Mouse (Mus musculus) neural tube, embryonic 13.5 days (tissue): Measurements from ENCODE around the gene Gm44790. TPM values are rescaled to one million over a fixed set of nuclear protein-coding genes. Genes with fewer than 3 reads are reported as not detected.

Experiments used
- ATAC-seq: fragments of 200-750 bp; cut with Nextera tagmentation; 2 replicates; pipeline ENCODE4 v1.8.0; 2017; ENCODE audit warnings: low read depth, mild to moderate bottlenecking, moderate TSS enrichment, moderate library complexity
- H3K27ac ChIP-seq: fragments of 300-500 bp; sonication (generic); replicated peaks from 2 replicates; pipeline ENCODE4 v1.5.1; 2015; ENCODE audit warnings: moderate library complexity, mild to moderate bottlenecking, inconsistent platforms
- H3K27me3 ChIP-seq: fragments of 300-500 bp; sonication (generic); 2 replicates; pipeline ENCODE4 v1.6.1; 2015; ENCODE audit warnings: mild to moderate bottlenecking, inconsistent platforms
- H3K36me3 ChIP-seq: fragments of 300-500 bp; sonication (generic); 2 replicates; pipeline ENCODE4 v1.6.1; 2015; ENCODE audit warnings: mild to moderate bottlenecking, inconsistent platforms
- H3K4me1 ChIP-seq: fragments of 300-500 bp; sonication (generic); replicated peaks from 2 replicates; pipeline ENCODE4 v1.6.1; 2015; ENCODE audit warnings: inconsistent platforms
- H3K4me2 ChIP-seq: fragments of 300-500 bp; sonication (generic); 2 replicates; pipeline ENCODE4 v1.6.1; 2015; ENCODE audit warnings: inconsistent platforms, mild to moderate bottlenecking, moderate library complexity
- H3K4me3 ChIP-seq: fragments of 300-500 bp; sonication (generic); 2 replicates; pipeline ENCODE4 v1.5.1; 2015; ENCODE audit warnings: mild to moderate bottlenecking, inconsistent platforms
- H3K9ac ChIP-seq: fragments of 300-500 bp; sonication (generic); 2 replicates; pipeline ENCODE4 v1.6.1; 2015; ENCODE audit warnings: moderate library complexity, mild to moderate bottlenecking, inconsistent platforms
- H3K9me3 ChIP-seq: fragments of 300-500 bp; sonication (generic); 2 replicates; pipeline ENCODE4 v1.6.1; 2016; ENCODE audit warnings: inconsistent platforms
- WGBS: fragments of 180-500 bp; shearing (Covaris S2); methylation state at CpG from one replicate; pipeline ENCODE4 v1.1.7; 2015; 5-methylcytosine and 5-hydroxymethylcytosine counted together
- polyA plus RNA-seq: library from polyadenylated mRNA; unstranded; fragments of >200 nt; fragmentation: Nextera tagmentation; extraction: Ambion mirVana; gene quantifications from 2 replicates; pipeline ENCODE4 v1.2.1, GENCODE M21; 2015

Gene Gm44790
- polyA plus RNA-seq, 1 experiment from 2014 or later = 0.50 TPM

- H3K27ac ChIP-seq = no peak overlapping the region
- no peaks in the 10 kb centered on the region for H3K4me1 ChIP-seq
- H3K36me3 ChIP-seq = peaks cover 69% of the 10 kb centered on the region
- no peak overlapping the region for H3K4me2 ChIP-seq
- H3K27me3 ChIP-seq = no peaks in the 10 kb centered on the region
- 92% methylated on average over 1 of the region's 1 CpGs for WGBS
- no peaks in the 10 kb centered on the region for H3K9me3 ChIP-seq
- no peak overlapping the region for H3K4me3 ChIP-seq
- no peak overlapping the region for H3K9ac ChIP-seq
- ATAC-seq = no peak
Observed at GRCm38 (mm10) chr6:86446927-86447568, 20.6 kb downstream of the Gm44790 start.

DNA sequence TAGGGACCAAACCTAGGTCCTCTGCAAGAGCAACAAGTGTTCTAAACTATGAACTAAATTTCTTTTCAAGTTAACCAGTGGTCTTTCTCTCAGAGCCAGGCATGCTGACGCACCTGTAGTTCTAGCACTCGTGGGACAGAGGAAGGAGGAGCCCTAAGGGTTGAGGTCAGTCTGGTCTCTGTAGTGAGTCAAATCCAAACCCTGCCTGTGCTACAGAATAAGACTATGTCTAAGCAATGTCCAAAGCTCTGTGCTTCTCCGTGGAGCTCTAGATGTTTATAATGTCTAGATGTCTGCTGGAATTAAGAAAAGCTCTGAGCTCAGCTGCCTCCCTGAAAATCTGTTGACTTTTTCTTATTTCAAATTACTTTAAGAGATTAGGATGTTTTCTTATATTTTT lies 30.3 kb downstream of the Gm44790 start:
- H3K36me3 ChIP-seq = peaks cover 83% of the 10 kb centered on the region
- 88% methylated on average over 3 of the region's 3 CpGs for WGBS

GRCm38 (mm10) chr6:86463079-86463478 lies 36.6 kb downstream of the Gm44790 start:
- no peak overlapping the region for H3K4me2 ChIP-seq
- WGBS = 93% methylated on average over 3 of the region's 3 CpGs
- no peak for ATAC-seq
- no peaks in the 10 kb centered on the region for H3K9me3 ChIP-seq
- peaks cover 89% of the 10 kb centered on the region for H3K36me3 ChIP-seq
- H3K9ac ChIP-seq = no peak overlapping the region
- no peak overlapping the region for H3K4me3 ChIP-seq
- H3K27me3 ChIP-seq = no peaks in the 10 kb centered on the region
- H3K27ac ChIP-seq = no peak overlapping the region
- no peaks in the 10 kb centered on the region for H3K4me1 ChIP-seq

More for the DNA sequence above, 30.3 kb downstream of the Gm44790 start:
- no peak for ATAC-seq
- Histone ChIP-seq H3K4me2 (no peak overlapping the region), H3K27me3 (no peaks in the 10 kb centered on the region), H3K9me3 (no peaks in the 10 kb centered on the region), H3K9ac (no peak overlapping the region), H3K4me1 (no peaks in the 10 kb centered on the region), H3K27ac (no peak overlapping the region), H3K4me3 (no peak overlapping the region)

DNA sequence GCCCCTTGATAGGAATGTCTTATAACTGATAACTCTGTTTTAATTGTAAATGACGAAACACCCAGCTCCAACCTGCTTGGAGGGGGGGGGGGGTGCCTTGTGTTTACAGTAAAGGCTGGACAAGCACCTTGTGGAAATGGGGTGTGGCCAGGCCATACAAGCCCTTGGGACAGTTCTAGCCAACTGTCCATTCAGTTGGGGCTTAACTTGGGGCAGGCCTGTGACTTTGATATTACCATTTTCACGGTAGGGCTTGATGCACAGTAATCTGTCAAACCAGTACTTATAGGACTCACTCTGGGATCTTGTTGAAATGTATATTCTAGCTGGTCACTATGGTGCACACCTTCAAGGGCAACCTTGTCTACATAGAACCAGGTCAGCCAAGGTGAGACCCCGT lies 44.9 kb downstream of the Gm44790 start:
- WGBS = 90% methylated on average over 3 of the region's 3 CpGs
- H3K27me3 ChIP-seq = no peaks in the 10 kb centered on the region
- peak overlapping the region; percentile 40 for H3K4me3 ChIP-seq
- H3K36me3 ChIP-seq = peaks cover 31% of the 10 kb centered on the region
- H3K9ac ChIP-seq = peak overlapping the region; percentile 80
- H3K27ac ChIP-seq = peak overlapping the region; percentile 97
- ATAC-seq = no peak
- H3K9me3 ChIP-seq = no peaks in the 10 kb centered on the region
- peak overlapping the region; percentile 76 for H3K4me2 ChIP-seq
- H3K4me1 ChIP-seq = peaks cover 19% of the 10 kb centered on the region

DNA sequence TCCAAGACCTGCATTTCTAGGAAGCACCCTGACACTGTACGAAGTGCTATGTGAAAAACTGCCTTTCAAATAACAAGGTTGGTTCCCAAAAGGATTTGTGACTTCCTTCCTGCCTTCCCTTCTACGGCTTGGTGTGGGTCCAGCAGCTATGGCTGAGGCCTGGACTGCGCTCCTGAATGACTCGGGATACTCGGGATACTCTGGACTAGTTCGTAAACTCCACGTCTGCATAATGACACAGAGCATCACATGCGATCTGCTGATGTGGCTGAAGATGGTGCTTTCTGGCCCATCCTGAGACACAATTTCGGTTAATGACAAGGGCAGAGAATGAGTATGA lies 45.3 kb downstream of the Gm44790 start:
- Histone ChIP-seq H3K4me1 (peaks cover 19% of the 10 kb centered on the region), H3K4me2 (peak overlapping the region; percentile 76), H3K9me3 (no peaks in the 10 kb centered on the region), H3K27ac (peak overlapping the region; percentile 97), H3K9ac (peak overlapping the region; percentile 80), H3K27me3 (no peaks in the 10 kb centered on the region), H3K36me3 (peaks cover 28% of the 10 kb centered on the region), H3K4me3 (peak overlapping the region; percentile 40)
- peak; percentile 51; the same call in 1 of the 2 replicates for ATAC-seq
- 25% methylated on average over 9 of the region's 9 CpGs for WGBS

GRCm38 (mm10) chr6:86472100-86472955 lies 45.9 kb downstream of the Gm44790 start:
- ATAC-seq = peak; percentile 96
- under 1% methylated on average over 55 of the region's 56 CpGs for WGBS

DNA sequence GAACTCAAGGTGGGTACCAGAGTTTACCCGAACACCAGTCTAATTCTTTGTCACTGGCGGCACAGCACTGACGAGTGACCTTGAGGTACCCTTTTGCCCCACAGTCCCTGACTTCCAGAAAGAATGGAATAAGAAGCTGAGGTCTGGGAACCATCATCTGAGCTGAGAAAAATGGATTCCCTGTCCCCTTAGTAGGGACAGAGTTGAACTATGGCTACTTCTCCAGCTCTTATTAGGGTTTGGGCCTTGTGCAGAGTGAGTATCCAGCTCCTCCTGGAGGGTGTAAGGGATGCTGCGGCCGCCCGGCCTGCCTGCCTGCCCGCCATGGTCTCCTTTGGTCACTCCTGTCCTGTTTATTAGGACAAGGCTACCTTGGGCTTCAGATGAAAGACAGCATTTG lies 46.6 kb downstream of the Gm44790 start:
- H3K4me1 ChIP-seq = peaks cover 21% of the 10 kb centered on the region
- ATAC-seq = peak; percentile 2; the same call in 1 of the 2 replicates
- WGBS = 52% methylated on average over 7 of the region's 7 CpGs

More at GRCm38 (mm10) chr6:86472100-86472955, 45.9 kb downstream of the Gm44790 start:
- Histone ChIP-seq H3K4me1 (peaks cover 19% of the 10 kb centered on the region), H3K27me3 (no peaks in the 10 kb centered on the region), H3K9ac (peak overlapping the region; percentile 80), H3K4me3 (peak overlapping the region; percentile 40), H3K9me3 (no peaks in the 10 kb centered on the region), H3K36me3 (peaks cover 22% of the 10 kb centered on the region), H3K4me2 (peak overlapping the region; percentile 76), H3K27ac (peak overlapping the region; percentile 97)

DNA sequence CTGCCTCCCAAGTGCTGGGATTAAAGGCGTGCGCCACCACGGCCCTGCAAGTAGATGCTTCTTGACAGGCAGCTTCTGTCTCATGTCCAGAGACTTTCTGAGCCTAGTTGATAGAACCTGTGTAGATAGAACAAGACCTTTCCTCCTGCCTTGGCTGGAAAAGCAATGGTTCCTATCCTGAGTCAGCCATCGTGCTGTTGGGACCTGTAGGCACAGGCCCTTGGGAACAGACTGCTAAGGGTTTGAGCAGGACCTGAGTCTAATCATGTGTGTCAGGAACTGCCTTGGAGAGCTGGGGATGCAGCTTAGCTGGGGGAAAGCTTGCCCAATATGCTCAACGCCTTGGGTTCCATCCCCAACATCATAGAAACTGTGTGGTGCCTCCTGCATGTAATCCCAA lies 47.6 kb downstream of the Gm44790 start:
- 96% methylated on average over 5 of the region's 5 CpGs for WGBS
- Histone ChIP-seq H3K27me3 (no peaks in the 10 kb centered on the region), H3K4me1 (peaks cover 30% of the 10 kb centered on the region), H3K27ac (no peak overlapping the region), H3K9me3 (no peaks in the 10 kb centered on the region), H3K4me3 (no peak overlapping the region), H3K4me2 (no peak overlapping the region), H3K9ac (no peak overlapping the region), H3K36me3 (peaks cover 12% of the 10 kb centered on the region)
- ATAC-seq = no peak

More for the DNA sequence above, 46.6 kb downstream of the Gm44790 start:
- Histone ChIP-seq H3K27ac (peak overlapping the region; percentile 97), H3K9me3 (no peaks in the 10 kb centered on the region), H3K36me3 (peaks cover 15% of the 10 kb centered on the region), H3K27me3 (no peaks in the 10 kb centered on the region), H3K9ac (peak overlapping the region; percentile 71), H3K4me3 (peak overlapping the region; percentile 40), H3K4me2 (peak overlapping the region; percentile 65)

GRCm38 (mm10) chr6:86474646-86475181 lies 48.3 kb downstream of the Gm44790 start:
- Histone ChIP-seq H3K4me1 (peaks cover 36% of the 10 kb centered on the region), H3K36me3 (peaks cover 9% of the 10 kb centered on the region), H3K4me3 (no peak overlapping the region), H3K27ac (no peak overlapping the region), H3K9me3 (no peaks in the 10 kb centered on the region), H3K9ac (no peak overlapping the region), H3K4me2 (no peak overlapping the region), H3K27me3 (no peaks in the 10 kb centered on the region)
- ATAC-seq = no peak

DNA sequence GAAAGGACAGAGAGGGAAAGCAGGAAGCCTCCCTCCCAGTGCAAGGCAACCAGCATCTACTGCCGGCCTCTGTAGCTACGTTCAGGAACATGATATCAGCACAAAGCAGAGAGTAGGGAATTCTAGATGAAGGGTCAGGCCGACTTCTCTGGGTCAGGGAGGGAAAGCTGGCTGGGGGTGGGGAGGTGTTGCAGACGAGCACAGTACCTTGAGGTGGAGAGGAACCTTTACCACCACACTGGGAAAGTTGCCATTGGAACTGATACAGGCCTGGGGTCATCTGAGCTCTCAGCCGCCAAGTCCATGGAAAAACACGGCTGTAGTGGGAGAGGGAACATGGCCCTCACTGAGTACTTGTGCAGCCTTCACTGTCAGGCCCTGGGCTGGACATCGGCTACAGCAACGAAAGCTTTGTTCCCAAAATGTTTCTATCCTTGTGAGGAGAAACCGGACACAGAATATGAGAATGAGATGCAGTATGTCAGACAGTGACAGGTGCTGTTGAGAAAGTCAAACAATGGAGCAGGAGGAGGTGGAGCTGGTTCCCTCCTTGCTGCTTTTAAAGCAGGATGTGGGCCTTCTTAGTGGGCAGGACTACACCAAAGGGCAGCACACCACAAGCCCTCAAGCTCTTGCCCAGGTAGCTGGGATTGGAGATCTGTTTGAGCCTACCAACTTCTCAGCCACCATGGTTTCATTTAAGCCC lies 49.2 kb downstream of the Gm44790 start:
- Histone ChIP-seq H3K4me1 (peaks cover 45% of the 10 kb centered on the region), H3K27ac (no peak overlapping the region), H3K9me3 (no peaks in the 10 kb centered on the region), H3K9ac (no peak overlapping the region), H3K27me3 (no peaks in the 10 kb centered on the region), H3K36me3 (peaks cover under 1% of the 10 kb centered on the region; the same call in 1 of the 2 replicates), H3K4me2 (no peak overlapping the region), H3K4me3 (no peak overlapping the region)
- WGBS = 79% methylated on average over 9 of the region's 9 CpGs
- no peak for ATAC-seq

DNA sequence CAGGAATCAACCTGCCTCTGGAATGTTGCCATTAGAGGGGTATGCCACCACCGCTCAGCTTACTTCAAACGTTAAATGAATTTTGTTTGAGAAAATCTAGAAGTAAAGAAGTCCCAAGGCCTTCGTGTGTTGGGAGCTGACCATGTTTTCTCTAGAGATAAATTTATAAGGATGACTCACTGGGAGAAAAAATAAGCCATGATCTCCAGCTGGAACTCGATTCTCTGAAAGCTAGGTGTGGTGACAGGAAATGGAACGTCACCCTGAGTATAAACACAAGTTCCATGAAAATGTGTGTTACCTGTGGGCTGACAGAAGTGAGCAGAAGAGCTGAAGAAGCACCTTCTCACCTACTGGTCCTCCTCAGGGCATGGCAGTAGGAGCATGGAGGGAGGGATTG lies 50.5 kb downstream of the Gm44790 start:
- H3K4me1 ChIP-seq = peaks cover 44% of the 10 kb centered on the region
- H3K4me3 ChIP-seq = no peak overlapping the region
- no peak overlapping the region for H3K27ac ChIP-seq
- no peaks in the 10 kb centered on the region for H3K27me3 ChIP-seq
- no peak for ATAC-seq
- 86% methylated on average over 5 of the region's 5 CpGs for WGBS
- H3K9me3 ChIP-seq = no peaks in the 10 kb centered on the region
- no peak overlapping the region for H3K4me2 ChIP-seq
- H3K36me3 ChIP-seq = no peaks in the 10 kb centered on the region
- no peak overlapping the region for H3K9ac ChIP-seq

DNA sequence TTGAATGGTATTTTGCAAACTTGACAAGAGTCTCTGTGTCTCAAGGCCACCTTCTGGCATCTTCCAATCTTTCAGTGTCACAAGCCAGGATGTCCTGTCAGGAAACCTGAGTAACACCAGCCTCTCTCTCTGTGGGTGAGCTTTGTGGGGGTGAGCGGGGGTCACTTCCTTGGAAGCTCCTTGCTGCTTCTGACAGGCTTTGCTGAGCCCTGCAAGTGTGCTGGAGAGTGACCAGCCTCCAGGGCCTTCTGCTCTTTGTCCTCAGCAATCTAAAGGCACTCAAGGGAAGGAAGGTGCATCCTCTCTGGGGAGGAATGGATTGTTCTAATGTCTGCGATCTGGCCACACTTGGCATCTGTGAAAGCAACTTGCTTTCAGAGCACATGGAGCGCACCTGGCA lies 52.9 kb downstream of the Gm44790 start:
- no peak overlapping the region for H3K9ac ChIP-seq

More for the DNA sequence above, 52.9 kb downstream of the Gm44790 start:
- no peak overlapping the region for H3K4me3 ChIP-seq
- peaks cover 34% of the 10 kb centered on the region for H3K4me1 ChIP-seq
- no peaks in the 10 kb centered on the region for H3K27me3 ChIP-seq
- no peak overlapping the region for H3K4me2 ChIP-seq
- H3K36me3 ChIP-seq = no peaks in the 10 kb centered on the region
- H3K27ac ChIP-seq = peak overlapping the region; percentile 85
- ATAC-seq = no peak
- H3K9me3 ChIP-seq = no peaks in the 10 kb centered on the region
- 51% methylated on average over 3 of the region's 3 CpGs for WGBS
